Mouse (Mus musculus): Measurements from ENCODE around the gene Kat8. TPM values are rescaled to one million over a fixed set of nuclear protein-coding genes. Genes with fewer than 3 reads are reported as not detected.
A peak's percentile ranks its signal among the peaks of the same experiment; 100 is the strongest.

Kat8 gene
- polyA plus RNA-seq (2012) = 0.44 and 0.49 TPM in 2 replicates

- Histone ChIP-seq H3K4me1 (ENCODE audit: control insufficient read depth) (peaks cover 28% of the 10 kb centered on the region), H3K9me3 (ENCODE audit: control insufficient read depth, low read length) (no peaks in the 10 kb centered on the region), H3K27me3 (ENCODE audit: control insufficient read depth) (no peaks in the 10 kb centered on the region), H3K4me3 (replicated peaks) (peak within 1 kb of the TSS; percentile 91), H3K36me3 (ENCODE audit: control insufficient read depth) (peaks cover 53% of the 10 kb centered on the region)
- TF ChIP-seq GATA1 (IDR thresholded peaks at IDR 0.05; ENCODE audit: low read length) = no peak
- TF ChIP-seq TAL1 (IDR thresholded peaks at IDR 0.05; ENCODE audit: low read length) = no peak
These were observed at the start of gene Kat8 for GRCm38 (mm10) chr7:127912190-127912871. Kat8 (plus strand) TSS chr7:127912516.

GRCm38 (mm10) chr7:127866434-127866833, 45.9 kb upstream of the Kat8 start:
- Histone ChIP-seq H3K36me3 (ENCODE audit: control insufficient read depth) (peaks cover 53% of the 10 kb centered on the region), H3K27me3 (ENCODE audit: control insufficient read depth) (no peaks in the 10 kb centered on the region), H3K4me3 (replicated peaks) (no peak overlapping the region), H3K9me3 (ENCODE audit: control insufficient read depth, low read length) (peaks cover 11% of the 10 kb centered on the region), H3K4me1 (ENCODE audit: control insufficient read depth) (peaks cover 16% of the 10 kb centered on the region)
- TF ChIP-seq GATA1 (IDR thresholded peaks at IDR 0.05; ENCODE audit: low read length) (no peak), TAL1 (IDR thresholded peaks at IDR 0.05; ENCODE audit: low read length) (no peak)

- Histone ChIP-seq H3K27me3 (ENCODE audit: control insufficient read depth) (no peaks in the 10 kb centered on the region), H3K4me1 (ENCODE audit: control insufficient read depth) (peaks cover 25% of the 10 kb centered on the region), H3K36me3 (ENCODE audit: control insufficient read depth) (peaks cover 62% of the 10 kb centered on the region), H3K4me3 (replicated peaks) (no peak overlapping the region), H3K9me3 (ENCODE audit: control insufficient read depth, low read length) (peaks cover 11% of the 10 kb centered on the region)
- TF ChIP-seq TAL1 (IDR thresholded peaks at IDR 0.05; ENCODE audit: low read length) (no peak), GATA1 (IDR thresholded peaks at IDR 0.05; ENCODE audit: low read length) (no peak)
These were observed 44.7 kb upstream of the Kat8 start for GRCm38 (mm10) chr7:127867641-127868040.

- Histone ChIP-seq H3K4me1 (ENCODE audit: control insufficient read depth) (peaks cover 39% of the 10 kb centered on the region), H3K27me3 (ENCODE audit: control insufficient read depth) (no peaks in the 10 kb centered on the region), H3K9me3 (ENCODE audit: control insufficient read depth, low read length) (peaks cover 11% of the 10 kb centered on the region), H3K36me3 (ENCODE audit: control insufficient read depth) (peaks cover 77% of the 10 kb centered on the region), H3K4me3 (replicated peaks) (no peak overlapping the region)
- no peak for TF ChIP-seq GATA1 (IDR thresholded peaks at IDR 0.05; ENCODE audit: low read length)
- TF ChIP-seq TAL1 (IDR thresholded peaks at IDR 0.05; ENCODE audit: low read length) = no peak
These were observed 43.0 kb upstream of the Kat8 start for GRCm38 (mm10) chr7:127869149-127869810.

GRCm38 (mm10) chr7:127870136-127870821, 42.0 kb upstream of the Kat8 start:
- Histone ChIP-seq H3K27me3 (ENCODE audit: control insufficient read depth) (no peaks in the 10 kb centered on the region), H3K4me1 (ENCODE audit: control insufficient read depth) (peaks cover 49% of the 10 kb centered on the region), H3K36me3 (ENCODE audit: control insufficient read depth) (peaks cover 73% of the 10 kb centered on the region), H3K9me3 (ENCODE audit: control insufficient read depth, low read length) (peaks cover 11% of the 10 kb centered on the region), H3K4me3 (replicated peaks) (no peak overlapping the region)
- TF ChIP-seq GATA1 (IDR thresholded peaks at IDR 0.05; ENCODE audit: low read length) = no peak
- TF ChIP-seq TAL1 (IDR thresholded peaks at IDR 0.05; ENCODE audit: low read length) = no peak

- TF ChIP-seq TAL1 (IDR thresholded peaks at IDR 0.05; ENCODE audit: low read length) (no peak), GATA1 (IDR thresholded peaks at IDR 0.05; ENCODE audit: low read length) (no peak)
- H3K9me3 ChIP-seq (ENCODE audit: control insufficient read depth, low read length) = peaks cover 25% of the 10 kb centered on the region
- peaks cover 53% of the 10 kb centered on the region for H3K4me1 ChIP-seq (ENCODE audit: control insufficient read depth)
- peaks cover 59% of the 10 kb centered on the region for H3K36me3 ChIP-seq (ENCODE audit: control insufficient read depth)
- H3K27me3 ChIP-seq (ENCODE audit: control insufficient read depth) = peaks cover 3% of the 10 kb centered on the region; the same call in 1 of the 2 replicates
- H3K4me3 ChIP-seq (replicated peaks) = peak overlapping the region; percentile 99
These were observed 37.3 kb upstream of the Kat8 start for GRCm38 (mm10) chr7:127874812-127875626.

GRCm38 (mm10) chr7:127875627-127876001, 36.7 kb upstream of the Kat8 start:
- H3K4me3 ChIP-seq (replicated peaks) = peak overlapping the region; percentile 99
- peaks cover 4% of the 10 kb centered on the region; the same call in 1 of the 2 replicates for H3K27me3 ChIP-seq (ENCODE audit: control insufficient read depth)
- peaks cover 47% of the 10 kb centered on the region for H3K4me1 ChIP-seq (ENCODE audit: control insufficient read depth)
- H3K36me3 ChIP-seq (ENCODE audit: control insufficient read depth) = peaks cover 63% of the 10 kb centered on the region
- peaks cover 31% of the 10 kb centered on the region for H3K9me3 ChIP-seq (ENCODE audit: control insufficient read depth, low read length)
- TF ChIP-seq TAL1 (IDR thresholded peaks at IDR 0.05; ENCODE audit: low read length) (no peak), GATA1 (IDR thresholded peaks at IDR 0.05; ENCODE audit: low read length) (no peak)

GRCm38 (mm10) chr7:127876041-127876466, 36.3 kb upstream of the Kat8 start, which contains the start of gene Zfp646:
Zfp646 (plus strand) TSS chr7:127876221.
- TF ChIP-seq TAL1 (IDR thresholded peaks at IDR 0.05; ENCODE audit: low read length) (no peak), GATA1 (IDR thresholded peaks at IDR 0.05; ENCODE audit: low read length) (no peak)
- peaks cover 4% of the 10 kb centered on the region; the same call in 1 of the 2 replicates for H3K27me3 ChIP-seq (ENCODE audit: control insufficient read depth)
- H3K9me3 ChIP-seq (ENCODE audit: control insufficient read depth, low read length) = peaks cover 35% of the 10 kb centered on the region
- H3K4me1 ChIP-seq (ENCODE audit: control insufficient read depth) = peaks cover 46% of the 10 kb centered on the region
- peaks cover 66% of the 10 kb centered on the region for H3K36me3 ChIP-seq (ENCODE audit: control insufficient read depth)
- peak within 1 kb of the TSS; percentile 99 for H3K4me3 ChIP-seq (replicated peaks)
